Mouse (Mus musculus) heart, postnatal 0 days (tissue): Measurements from ENCODE around the gene Anxa3.
A peak's percentile ranks its signal among the peaks of the same experiment; 100 is the strongest.

Experiments
- CTCF ChIP-seq: IDR thresholded peaks from 2 replicates; pipeline ENCODE4 v1.5.1; 2016; ENCODE audit warnings: antibody characterized with exemption, control low read depth, low read depth
- EP300 ChIP-seq: IDR thresholded peaks from 2 replicates; pipeline ENCODE4 v1.6.1; 2016; ENCODE audit warnings: antibody characterized with exemption, low read depth

- TF ChIP-seq CTCF (peak; percentile 65), EP300 (no peak)
Measured at GRCm38 (mm10) chr5:96854350-96854749, 61.2 kb downstream of the Anxa3 start.
